In genomic region chr2:121955765-121956223, GRCm38 (mm10) we compare ENCODE assay signal across 8 mouse cellular contexts. TPM values are rescaled to one million over a fixed set of nuclear protein-coding genes. Genes with fewer than 3 reads are reported as not detected.
DNase-seq lines count a peak whose midpoint lies in the region; ATAC-seq and TF ChIP-seq lines count a peak whose summit lies in the region.

TSS of gene Ctdspl2 (plus strand) at chr2:121956001.
TSS of gene Mageb3 (minus strand) at chr2:121956092.

- H3K9me3 ChIP-seq in forebrain, postnatal 0 days (ENCODE audit: low read length), result no peaks in the 10 kb centered on the region
- no peaks in the 10 kb centered on the region for H3K9me3 ChIP-seq in lung, postnatal 0 days (ENCODE audit: low read length)

- TF ChIP-seq CTCF in cerebellum, adult 2 months (IDR thresholded peaks at IDR 0.05; ENCODE audit: borderline replicate concordance, insufficient read depth, low read depth, low read length), result no peak
- peak; percentile 27 for TF ChIP-seq CTCF in forebrain, postnatal 0 days (IDR thresholded peaks at IDR 0.05; ENCODE audit: low read depth)
- peak; percentile 33 for TF ChIP-seq CTCF in lung, postnatal 0 days (IDR thresholded peaks at IDR 0.05)

- H3K27ac ChIP-seq in cerebellum, adult 2 months (ENCODE audit: insufficient read depth, low read length), result peak within 1 kb of the TSS; percentile 61
- H3K27ac ChIP-seq in forebrain, postnatal 0 days (ENCODE audit: low read depth, low read length), result peak within 1 kb of the TSS; percentile 91
- peak within 1 kb of the TSS; percentile 94 for H3K27ac ChIP-seq in lung, postnatal 0 days (ENCODE audit: low read length)

- no peaks in the 10 kb centered on the region for H3K27me3 ChIP-seq in cerebellum, adult 2 months (ENCODE audit: control insufficient read depth, insufficient read depth, low read length)
- H3K27me3 ChIP-seq in forebrain, postnatal 0 days (ENCODE audit: insufficient read depth, low read length), result no peaks in the 10 kb centered on the region
- H3K27me3 ChIP-seq in lung, postnatal 0 days (replicated peaks; ENCODE audit: insufficient read depth, low read length), result no peaks in the 10 kb centered on the region

- peak; percentile 86 for TF ChIP-seq POLR2A in cerebellum, adult 2 months (IDR thresholded peaks at IDR 0.05; ENCODE audit: borderline replicate concordance, insufficient read depth, low read length)

- no peak for TF ChIP-seq EP300 in lung, postnatal 0 days (IDR thresholded peaks at IDR 0.05)

- H3K4me2 ChIP-seq in forebrain, postnatal 0 days (ENCODE audit: low read depth), result peak within 1 kb of the TSS; percentile 70
- peak within 1 kb of the TSS; percentile 71 for H3K4me2 ChIP-seq in lung, postnatal 0 days (replicated peaks; ENCODE audit: low read depth, low read length)

- ATAC-seq in forebrain, postnatal 0 days, result peak; percentile 97
- ATAC-seq in lung, postnatal 0 days, result peak; percentile 97

- WGBS in cerebellum, adult 2 months, result under 1% methylated on average over 48 of the region's 48 CpGs
- 1% methylated on average over 48 of the region's 48 CpGs for WGBS in forebrain, postnatal 0 days
- WGBS in lung, postnatal 0 days, result 3% methylated on average over 43 of the region's 48 CpGs

- H3K4me1 ChIP-seq in cerebellum, adult 2 months (ENCODE audit: control insufficient read depth, insufficient read depth, low read length), result peaks cover 3% of the 10 kb centered on the region
- peaks cover 14% of the 10 kb centered on the region; the same call in 1 of the 2 replicates for H3K4me1 ChIP-seq in forebrain, postnatal 0 days (ENCODE audit: insufficient read depth)
- H3K4me1 ChIP-seq in lung, postnatal 0 days (ENCODE audit: insufficient read depth, low read depth, low read length), result peaks cover 5% of the 10 kb centered on the region; the same call in 1 of the 2 replicates

- DNase-seq in MEL-GATA-1-ER (ENCODE audit: extremely low read depth, low read depth), result peak; percentile 59
- peak; percentile 97 for DNase-seq in cerebellum, adult 2 months
- DNase-seq in forebrain, postnatal 0 days, result peak; percentile 95
- peak; percentile 99 for DNase-seq in heart, postnatal 4 days
- peak; percentile 95 for DNase-seq in layer of hippocampus, adult 9-11 months
- DNase-seq in lung, postnatal 0 days (ENCODE audit: low spot score), result peak; percentile 98
- DNase-seq in ovary, postnatal 14 days (ENCODE audit: low spot score), result peak; percentile 91
- DNase-seq in thymus, postnatal 14 days, result peak; percentile 99

- H3K36me3 ChIP-seq in forebrain, postnatal 0 days (ENCODE audit: insufficient read depth), result peaks cover 2% of the 10 kb centered on the region; the same call in 1 of the 2 replicates
- H3K36me3 ChIP-seq in lung, postnatal 0 days (ENCODE audit: insufficient read depth, low read length), result no peaks in the 10 kb centered on the region

- H3K9ac ChIP-seq in forebrain, postnatal 0 days, result peak within 1 kb of the TSS; percentile 92
- peak within 1 kb of the TSS; percentile 87 for H3K9ac ChIP-seq in lung, postnatal 0 days (replicated peaks; ENCODE audit: low read depth)

- peak within 1 kb of the TSS; percentile 88 for H3K4me3 ChIP-seq in cerebellum, adult 2 months (replicated peaks; ENCODE audit: insufficient read depth, low read depth, low read length)
- H3K4me3 ChIP-seq in forebrain, postnatal 0 days (ENCODE audit: low read depth, low read length), result peak within 1 kb of the TSS; percentile 82
- H3K4me3 ChIP-seq in lung, postnatal 0 days (ENCODE audit: low read depth, low read length), result peak within 1 kb of the TSS; percentile 71

RNA-seq across cellular contexts. Expression of gene Ctdspl2, which starts in this region (rescaled TPM):
- 15.5 and 18.2 TPM in 2 replicates for polyA plus RNA-seq in cerebellum, adult 2 months (2012; rRNA removed)
- total RNA-seq in forebrain, postnatal 0 days (2014; rRNA removed), result 58.2 and 61.6 TPM in 2 replicates
- 23.5 and 30.7 TPM in 2 replicates for polyA plus RNA-seq in forebrain, postnatal 0 days (2015; fragmentation: Nextera tagmentation; extraction: Ambion mirVana)
- 10 to 100 TPM; 35.4 to 37.7 TPM for total RNA-seq in heart, postnatal 4 days (2021)
- polyA plus RNA-seq in lung, postnatal 0 days (2015; fragmentation: Nextera tagmentation; extraction: Ambion mirVana), result 23.8 and 26.5 TPM in 2 replicates

RNA-seq across cellular contexts. Expression of gene Mageb3, which starts in this region (rescaled TPM):
- 0.22 and 0.23 TPM in 2 replicates for polyA plus RNA-seq in cerebellum, adult 2 months (2012; rRNA removed)
- 0.81 TPM in 1 of 2 replicates, not detected in the other for total RNA-seq in forebrain, postnatal 0 days (2014; rRNA removed)
- 0.08 and 0.29 TPM in 2 replicates for polyA plus RNA-seq in forebrain, postnatal 0 days (2015; fragmentation: Nextera tagmentation; extraction: Ambion mirVana)
- under 1 TPM; 0.18 to 0.29 TPM for total RNA-seq in heart, postnatal 4 days (2021)
- 0.05 and 0.17 TPM in 2 replicates for polyA plus RNA-seq in lung, postnatal 0 days (2015; fragmentation: Nextera tagmentation; extraction: Ambion mirVana)

Comparison
In these comparisons a context has a peak if more than half of its experiments do, and no peak if none do; other contexts are left out.
1. Peak in every context shown above with its lines: DNase-seq, ATAC-seq, H3K4me3 ChIP-seq and H3K27ac ChIP-seq.